Mouse (Mus musculus): ENCODE measurements around the gene Timm13. TPM values are rescaled to one million over a fixed set of nuclear protein-coding genes. Genes with fewer than 3 reads are reported as not detected.

Timm13 gene
- polyA plus RNA-seq (2015; fragmentation: Nextera tagmentation; extraction: Ambion mirVana) = 337 and 339 TPM in 2 replicates

DNA sequence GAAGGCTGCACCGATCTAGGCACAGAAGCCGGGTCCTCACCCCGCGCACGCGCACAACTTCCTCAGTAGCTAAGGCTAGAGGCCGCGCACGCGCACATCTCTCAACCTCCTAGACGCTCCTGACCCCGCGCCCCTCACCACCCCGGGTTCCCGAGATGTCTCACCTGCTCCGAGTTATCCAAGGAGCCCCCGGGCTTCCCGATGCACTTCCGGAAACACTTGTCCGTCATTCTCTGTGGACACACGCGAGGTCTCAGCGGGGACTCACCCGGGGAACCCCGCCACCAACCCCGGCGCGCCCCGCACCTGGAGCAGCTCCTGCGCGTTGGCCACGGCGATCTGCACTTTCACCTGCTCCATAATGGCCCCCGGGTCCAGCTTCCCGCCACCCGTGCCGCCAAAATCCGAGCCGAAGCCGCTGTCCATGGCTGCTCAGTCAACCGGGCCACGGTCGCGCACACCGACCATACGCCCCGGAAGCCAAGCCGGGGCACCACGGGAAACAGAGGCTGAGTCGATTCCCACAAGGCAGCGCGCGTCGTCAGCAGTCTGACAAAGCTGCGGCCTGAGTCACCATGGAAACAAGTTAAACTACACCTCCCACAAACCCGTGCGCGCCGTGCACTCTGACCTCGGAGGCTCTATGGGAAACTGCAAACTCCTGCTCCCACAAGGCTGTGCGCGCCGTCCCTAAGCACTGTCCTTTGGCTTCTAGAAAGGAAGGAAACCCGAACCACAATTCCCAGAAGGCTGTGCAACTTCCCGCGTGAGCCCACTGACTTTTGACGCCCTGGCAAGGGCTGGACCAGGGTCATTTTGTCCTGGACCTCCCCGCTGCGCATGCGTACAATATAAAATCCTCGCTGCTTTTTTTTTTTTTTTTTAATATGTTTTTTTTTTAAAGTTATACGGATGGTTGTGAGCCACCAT lies at the start of gene Timm13:
TSS of gene Timm13 (minus strand) at position 652 of the 930 bp plus-strand sequence.
- H3K9ac ChIP-seq = peak within 1 kb of the TSS; percentile 87
- H3K4me2 ChIP-seq (replicated peaks) = peak within 1 kb of the TSS; percentile 93
- H3K9me3 ChIP-seq (replicated peaks) = no peaks in the 10 kb centered on the region
- peaks cover 50% of the 10 kb centered on the region for H3K36me3 ChIP-seq
- peak within 1 kb of the TSS; percentile 96 for H3K4me3 ChIP-seq (replicated peaks)
- H3K4me1 ChIP-seq = peaks cover 27% of the 10 kb centered on the region
- under 1% methylated on average over 72 of the region's 72 CpGs for WGBS
- H3K27me3 ChIP-seq = no peaks in the 10 kb centered on the region
- peak within 1 kb of the TSS; percentile 88 for H3K27ac ChIP-seq (replicated peaks)
- peak; percentile 95 for ATAC-seq (ENCODE audit: insufficient number of reproducible peaks, low FRiP score, low TSS enrichment, low read depth)

DNA sequence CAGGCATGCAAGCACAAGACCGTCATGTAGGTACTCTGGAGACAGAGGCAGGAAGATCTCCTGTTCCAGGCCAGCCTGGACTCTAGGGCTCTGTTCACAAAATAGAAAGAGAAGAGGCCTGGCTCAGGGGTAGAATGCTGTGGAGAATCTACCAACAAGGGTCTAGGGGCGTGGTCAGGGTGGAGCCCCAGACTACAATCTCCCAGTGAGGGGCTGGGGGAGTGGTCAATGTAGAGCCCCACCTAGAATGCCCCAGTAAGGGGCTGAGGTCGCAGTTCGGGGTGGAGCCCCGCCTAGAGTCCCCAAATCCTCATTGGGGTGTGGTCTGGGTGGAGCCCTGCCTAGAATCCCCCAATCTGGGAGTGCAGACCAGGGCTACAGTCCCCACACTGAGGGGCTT lies 49.5 kb upstream of the Timm13 start:
- Histone ChIP-seq H3K27ac (replicated peaks) (no peak overlapping the region), H3K4me2 (replicated peaks) (no peak overlapping the region), H3K36me3 (no peaks in the 10 kb centered on the region), H3K4me3 (replicated peaks) (no peak overlapping the region), H3K27me3 (no peaks in the 10 kb centered on the region), H3K9me3 (replicated peaks) (no peaks in the 10 kb centered on the region), H3K4me1 (peaks cover 32% of the 10 kb centered on the region), H3K9ac (no peak overlapping the region)
- no peak for ATAC-seq (ENCODE audit: insufficient number of reproducible peaks, low FRiP score, low TSS enrichment, low read depth)
- 33% methylated on average over 5 of the region's 5 CpGs for WGBS

DNA sequence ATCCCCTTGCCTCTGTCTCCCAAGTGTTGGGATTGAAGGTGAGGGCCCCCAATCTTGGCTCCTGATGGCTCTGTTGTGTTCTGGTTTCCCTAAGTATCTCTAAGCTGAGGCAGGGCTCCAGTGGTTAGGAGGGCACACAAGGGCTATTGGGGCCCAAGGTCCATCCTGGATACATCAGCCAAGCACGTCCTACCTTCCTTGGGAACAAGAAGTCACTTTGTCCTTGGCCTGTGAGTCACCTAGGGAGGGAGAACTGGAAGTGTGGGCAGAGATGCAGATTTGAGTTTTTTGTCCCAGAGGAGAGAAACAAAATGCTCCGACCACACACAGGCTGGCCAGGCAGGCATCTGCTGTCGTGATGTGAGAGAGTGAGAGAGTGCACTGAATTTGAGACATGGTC lies 48.3 kb upstream of the Timm13 start:
- ATAC-seq (ENCODE audit: insufficient number of reproducible peaks, low FRiP score, low TSS enrichment, low read depth) = no peak
- Histone ChIP-seq H3K4me1 (peaks cover 21% of the 10 kb centered on the region), H3K36me3 (no peaks in the 10 kb centered on the region), H3K27ac (replicated peaks) (0 out of 2 replicates have a peak overlapping the region, but pooled peaks have one; percentile 22), H3K4me3 (replicated peaks) (no peak overlapping the region), H3K27me3 (no peaks in the 10 kb centered on the region), H3K9ac (no peak overlapping the region), H3K4me2 (replicated peaks) (no peak overlapping the region), H3K9me3 (replicated peaks) (no peaks in the 10 kb centered on the region)
- 71% methylated on average over 3 of the region's 3 CpGs for WGBS

DNA sequence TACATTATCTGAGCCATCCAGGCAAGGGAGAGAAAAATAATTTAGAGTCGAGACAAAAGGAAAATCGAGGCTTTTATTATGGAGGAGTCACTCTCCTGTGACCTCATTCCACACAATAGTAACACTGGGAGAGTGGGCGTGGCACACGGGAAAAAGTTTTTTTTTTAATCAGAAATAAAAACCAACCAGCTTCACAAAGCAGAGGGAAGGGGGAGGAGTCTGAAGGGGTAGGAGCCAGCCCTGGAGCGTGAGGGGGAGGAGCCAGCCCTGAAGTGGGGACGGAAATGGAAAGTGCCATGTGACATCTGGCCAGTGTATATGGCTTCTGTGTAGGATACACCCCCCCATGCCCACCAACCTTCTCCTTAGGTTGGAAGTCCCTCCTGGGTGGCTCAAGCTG lies 47.8 kb upstream of the Timm13 start:
- Histone ChIP-seq H3K27me3 (no peaks in the 10 kb centered on the region), H3K4me3 (replicated peaks) (no peak overlapping the region), H3K4me1 (peaks cover 21% of the 10 kb centered on the region), H3K36me3 (no peaks in the 10 kb centered on the region), H3K4me2 (replicated peaks) (no peak overlapping the region), H3K9ac (no peak overlapping the region), H3K9me3 (replicated peaks) (no peaks in the 10 kb centered on the region), H3K27ac (replicated peaks) (peak overlapping the region; percentile 23; the same call in 1 of the 2 replicates)
- WGBS = 32% methylated on average over 6 of the region's 6 CpGs
- ATAC-seq (ENCODE audit: insufficient number of reproducible peaks, low FRiP score, low TSS enrichment, low read depth) = no peak

DNA sequence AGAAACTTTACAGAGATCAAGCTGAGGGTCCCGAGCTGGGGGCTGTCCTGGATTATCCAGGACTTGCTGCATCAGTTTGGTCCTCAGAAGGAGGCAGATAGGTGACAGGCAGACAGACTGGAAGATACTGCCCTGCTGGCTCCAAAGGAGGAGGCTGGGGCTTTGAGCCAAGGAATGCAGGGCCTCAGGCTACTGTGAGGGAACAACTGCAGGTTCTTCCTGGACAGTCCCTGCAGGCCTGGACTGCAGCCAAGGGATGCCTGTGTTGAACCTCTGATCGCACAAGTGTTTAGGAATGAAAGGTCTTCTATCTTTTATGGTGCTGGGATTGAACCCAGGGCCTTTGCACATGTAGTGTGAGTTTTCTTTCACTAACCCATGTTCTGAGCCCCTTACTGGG lies 47.0 kb upstream of the Timm13 start:
- peaks cover 21% of the 10 kb centered on the region for H3K4me1 ChIP-seq
- ATAC-seq (ENCODE audit: insufficient number of reproducible peaks, low FRiP score, low TSS enrichment, low read depth) = no peak
- peak overlapping the region; percentile 23; the same call in 1 of the 2 replicates for H3K27ac ChIP-seq (replicated peaks)
- H3K36me3 ChIP-seq = no peaks in the 10 kb centered on the region
- 23% methylated on average over 2 of the region's 2 CpGs for WGBS
- no peak overlapping the region for H3K4me3 ChIP-seq (replicated peaks)
- H3K9ac ChIP-seq = no peak overlapping the region
- H3K4me2 ChIP-seq (replicated peaks) = no peak overlapping the region
- no peaks in the 10 kb centered on the region for H3K9me3 ChIP-seq (replicated peaks)
- no peaks in the 10 kb centered on the region for H3K27me3 ChIP-seq

DNA sequence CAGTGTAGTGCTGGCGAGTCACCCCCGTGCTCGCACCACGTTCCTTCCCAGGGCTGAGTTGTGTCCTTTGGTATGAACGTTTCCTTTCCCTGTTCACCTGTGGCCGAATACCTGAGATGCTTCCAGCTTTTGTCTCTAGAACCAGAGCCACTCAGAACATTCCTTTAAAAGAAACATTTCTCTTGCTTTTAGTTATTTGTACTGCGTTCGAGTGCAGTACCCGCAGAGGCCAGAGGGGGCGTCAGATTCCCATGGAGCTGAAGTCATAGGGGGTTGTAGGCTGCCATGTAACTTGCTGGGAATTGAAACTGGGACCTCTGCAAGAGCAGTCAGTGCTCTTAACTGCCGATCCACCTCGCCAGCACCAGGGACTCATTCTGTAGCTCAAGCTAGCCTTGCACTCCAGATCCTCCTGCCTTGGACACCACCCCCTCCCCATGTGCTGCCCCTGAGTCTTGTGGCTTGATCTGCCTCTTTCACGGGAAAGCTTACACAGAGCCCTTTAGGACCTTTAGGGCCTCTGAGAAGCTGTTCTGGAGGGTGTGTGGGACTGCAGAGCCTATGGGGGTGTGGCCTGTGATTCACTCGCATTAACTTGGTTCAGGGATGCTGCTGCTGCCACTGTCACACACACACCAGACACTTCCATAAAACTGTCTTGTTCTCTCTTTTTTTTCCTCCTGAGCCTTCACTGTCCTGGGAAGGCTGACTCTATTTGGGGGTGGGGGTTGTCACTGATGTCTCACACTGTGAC lies 46.1 kb upstream of the Timm13 start:
- Histone ChIP-seq H3K36me3 (no peaks in the 10 kb centered on the region), H3K9ac (no peak overlapping the region), H3K4me1 (peaks cover 21% of the 10 kb centered on the region), H3K4me2 (replicated peaks) (no peak overlapping the region), H3K4me3 (replicated peaks) (no peak overlapping the region), H3K9me3 (replicated peaks) (no peaks in the 10 kb centered on the region), H3K27ac (replicated peaks) (no peak overlapping the region), H3K27me3 (no peaks in the 10 kb centered on the region)
- no peak for ATAC-seq (ENCODE audit: insufficient number of reproducible peaks, low FRiP score, low TSS enrichment, low read depth)
- WGBS = 60% methylated on average over 14 of the region's 14 CpGs

DNA sequence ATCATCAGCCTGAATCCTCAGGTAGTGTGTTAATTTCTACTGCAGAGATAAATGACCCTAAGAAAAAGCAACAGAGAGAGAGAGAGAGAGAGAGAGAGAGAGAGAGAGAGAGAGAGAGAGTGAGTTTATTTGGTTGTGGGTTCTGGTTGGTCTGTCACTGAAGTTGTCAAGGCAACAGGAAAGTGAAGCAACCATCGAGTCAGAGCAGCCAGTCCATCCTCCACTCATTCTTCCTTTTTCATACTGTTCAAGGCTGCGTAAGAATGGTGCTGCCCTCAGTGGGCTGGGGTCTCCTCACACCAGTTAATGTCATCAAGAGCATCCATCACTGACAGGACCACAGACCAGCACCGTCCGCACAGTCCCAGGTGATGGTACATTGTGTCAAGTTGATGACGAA lies 43.5 kb upstream of the Timm13 start:
- Histone ChIP-seq H3K9ac (no peak overlapping the region), H3K27me3 (no peaks in the 10 kb centered on the region), H3K4me3 (replicated peaks) (no peak overlapping the region), H3K4me2 (replicated peaks) (no peak overlapping the region), H3K9me3 (replicated peaks) (no peaks in the 10 kb centered on the region), H3K27ac (replicated peaks) (no peak overlapping the region), H3K36me3 (no peaks in the 10 kb centered on the region), H3K4me1 (peaks cover 38% of the 10 kb centered on the region)
- ATAC-seq (ENCODE audit: insufficient number of reproducible peaks, low FRiP score, low TSS enrichment, low read depth) = no peak
- 84% methylated on average over 5 of the region's 5 CpGs for WGBS

DNA sequence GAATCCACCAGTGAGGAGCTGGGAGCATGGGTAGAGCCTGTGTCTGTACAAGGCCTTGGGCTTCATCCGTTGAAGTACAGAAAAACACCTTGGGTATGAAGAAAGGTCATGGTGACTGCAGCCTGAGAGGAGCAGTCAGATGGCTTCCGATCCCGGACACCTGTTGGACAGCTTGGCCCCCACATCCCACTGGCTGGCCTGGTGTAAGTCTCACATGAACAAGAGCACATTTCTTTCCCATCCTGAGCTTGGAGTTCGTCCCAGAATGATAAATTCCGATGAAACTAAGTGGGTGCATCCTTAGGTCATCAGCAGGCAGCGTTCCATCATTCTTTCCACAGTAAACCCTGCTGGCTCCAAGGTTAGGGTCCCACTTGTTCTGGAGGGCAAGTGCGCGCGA lies 42.9 kb upstream of the Timm13 start:
- no peak for ATAC-seq (ENCODE audit: insufficient number of reproducible peaks, low FRiP score, low TSS enrichment, low read depth)

DNA sequence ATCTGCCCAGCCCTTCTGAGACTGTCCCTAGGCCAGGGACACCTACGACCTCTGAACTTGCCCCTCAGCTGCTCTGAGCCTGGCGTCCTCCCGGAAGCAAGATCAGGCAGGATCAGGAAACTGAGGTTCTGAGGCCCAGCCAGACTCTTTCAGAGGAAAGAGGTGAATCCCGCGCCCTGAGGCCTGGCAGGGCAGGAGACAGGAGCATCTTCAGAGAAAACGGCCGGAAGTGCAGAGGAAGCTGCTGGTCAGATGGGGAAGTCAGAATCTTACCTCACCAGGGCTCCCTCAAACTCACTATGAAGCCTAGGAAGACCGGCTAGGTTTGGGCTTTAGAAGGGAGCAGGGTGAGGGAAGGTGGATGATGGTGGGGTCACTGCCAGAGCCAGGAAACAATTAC lies 42.1 kb upstream of the Timm13 start:
- Histone ChIP-seq H3K4me3 (replicated peaks) (no peak overlapping the region), H3K27ac (replicated peaks) (no peak overlapping the region), H3K4me1 (peaks cover 46% of the 10 kb centered on the region), H3K9me3 (replicated peaks) (no peaks in the 10 kb centered on the region), H3K27me3 (no peaks in the 10 kb centered on the region), H3K9ac (no peak overlapping the region), H3K36me3 (no peaks in the 10 kb centered on the region), H3K4me2 (replicated peaks) (no peak overlapping the region)
- 44% methylated on average over 8 of the region's 8 CpGs for WGBS
- ATAC-seq (ENCODE audit: insufficient number of reproducible peaks, low FRiP score, low TSS enrichment, low read depth) = no peak

More for the DNA sequence above, 42.9 kb upstream of the Timm13 start:
- Histone ChIP-seq H3K27me3 (no peaks in the 10 kb centered on the region), H3K36me3 (no peaks in the 10 kb centered on the region), H3K4me1 (peaks cover 43% of the 10 kb centered on the region), H3K27ac (replicated peaks) (no peak overlapping the region), H3K9me3 (replicated peaks) (no peaks in the 10 kb centered on the region), H3K9ac (no peak overlapping the region), H3K4me3 (replicated peaks) (no peak overlapping the region), H3K4me2 (replicated peaks) (no peak overlapping the region)
- WGBS = 67% methylated on average over 9 of the region's 9 CpGs

DNA sequence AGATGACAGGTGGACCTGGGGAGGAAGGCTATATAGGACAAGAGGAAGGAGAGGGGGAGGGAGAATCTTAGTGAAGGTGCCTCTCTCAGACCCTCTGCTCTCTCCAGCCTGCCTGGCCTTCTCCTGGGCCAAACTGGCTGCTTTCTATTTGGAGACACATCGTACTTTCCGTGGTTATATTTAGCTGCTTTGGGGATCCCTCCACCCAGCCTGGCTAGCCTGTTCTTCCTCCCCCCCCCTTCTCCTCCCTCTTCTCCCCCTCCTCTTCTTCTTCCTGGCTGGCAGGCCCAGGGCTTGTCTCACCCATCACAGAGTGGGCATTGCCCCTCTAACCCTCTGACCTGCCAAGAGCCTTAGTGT lies 40.2 kb upstream of the Timm13 start:
- ATAC-seq (ENCODE audit: insufficient number of reproducible peaks, low FRiP score, low TSS enrichment, low read depth) = no peak
- peak overlapping the region; percentile 80 for H3K4me2 ChIP-seq (replicated peaks)
- H3K4me1 ChIP-seq = peaks cover 55% of the 10 kb centered on the region

DNA sequence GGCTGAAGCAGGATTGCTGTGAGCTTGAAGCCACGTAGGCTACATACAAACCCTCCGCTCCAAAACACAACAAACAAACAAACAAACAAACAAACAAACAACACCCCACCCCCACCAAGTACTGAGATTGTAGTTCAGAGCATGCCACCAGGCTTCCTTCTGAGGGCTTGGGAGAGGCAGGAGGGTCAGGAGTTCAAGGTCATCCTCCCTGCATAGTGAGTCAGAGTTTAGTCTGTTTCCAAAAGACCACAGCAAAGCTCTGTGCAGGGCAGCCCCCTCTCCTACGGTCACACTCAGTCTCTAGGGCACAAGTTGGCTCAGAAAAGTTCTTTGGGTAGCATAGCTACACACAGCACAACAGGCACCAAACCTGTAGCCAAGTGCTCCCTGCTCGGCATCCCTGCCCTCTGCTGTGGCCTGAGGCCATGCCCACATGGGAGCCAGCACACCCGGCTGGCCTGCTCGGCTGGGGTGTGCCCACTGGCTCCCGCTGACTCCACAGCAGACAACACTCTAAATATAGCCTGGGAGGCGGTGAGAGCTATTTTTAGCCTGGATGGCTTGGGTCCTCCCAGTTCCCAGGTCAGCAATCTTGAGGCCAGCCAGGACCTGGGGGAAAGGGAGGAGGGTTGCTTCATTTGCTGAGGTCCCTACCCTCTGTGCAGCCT lies 39.7 kb upstream of the Timm13 start:
- ATAC-seq (ENCODE audit: insufficient number of reproducible peaks, low FRiP score, low TSS enrichment, low read depth) = peak; percentile 36; the same call in 1 of the 2 replicates
- peak overlapping the region; percentile 80 for H3K4me2 ChIP-seq (replicated peaks)
- peak overlapping the region; percentile 35 for H3K4me3 ChIP-seq (replicated peaks)
- H3K4me1 ChIP-seq = peaks cover 60% of the 10 kb centered on the region
- no peak overlapping the region for H3K9ac ChIP-seq
- H3K27me3 ChIP-seq = no peaks in the 10 kb centered on the region
- no peaks in the 10 kb centered on the region for H3K9me3 ChIP-seq (replicated peaks)
- WGBS = 26% methylated on average over 8 of the region's 8 CpGs
- H3K27ac ChIP-seq (replicated peaks) = peak overlapping the region; percentile 88
- no peaks in the 10 kb centered on the region for H3K36me3 ChIP-seq

More for the DNA sequence above, 40.2 kb upstream of the Timm13 start:
- H3K9ac ChIP-seq = no peak overlapping the region
- H3K4me3 ChIP-seq (replicated peaks) = no peak overlapping the region
- no peaks in the 10 kb centered on the region for H3K9me3 ChIP-seq (replicated peaks)
- WGBS = 26% methylated on average over 2 of the region's 2 CpGs
- H3K27me3 ChIP-seq = no peaks in the 10 kb centered on the region
- H3K27ac ChIP-seq (replicated peaks) = peak overlapping the region; percentile 88
- H3K36me3 ChIP-seq = no peaks in the 10 kb centered on the region

All from embryonic facial prominence, embryonic 15.5 days (tissue).